Mouse (Mus musculus) heart, embryonic 11.5 days (tissue): Measurements from ENCODE around the gene Tlr12. TPM values are rescaled to one million over a fixed set of nuclear protein-coding genes. Genes with fewer than 3 reads are reported as not detected.

Experiments used
- ATAC-seq: fragments of 200-750 bp; cut with Nextera tagmentation; replicated peaks from 2 replicates; pipeline ENCODE4 v1.8.0; 2017; ENCODE audit warnings: moderate library complexity; ENCODE audit not compliant: insufficient number of reproducible peaks, low FRiP score, low TSS enrichment
- H3K27ac ChIP-seq: fragments of 300-500 bp; sonication (generic); 2 replicates; pipeline ENCODE4 v1.5.1; 2014; ENCODE audit warnings: mild to moderate bottlenecking, low read depth, low read length
- H3K27me3 ChIP-seq: fragments of 300-500 bp; sonication (generic); 2 replicates; pipeline ENCODE4 v1.6.1; 2014; ENCODE audit warnings: mild to moderate bottlenecking, low read length, mixed read lengths; ENCODE audit not compliant: control insufficient read depth, insufficient read depth
- H3K36me3 ChIP-seq: fragments of 300-500 bp; sonication (generic); 2 replicates; pipeline ENCODE4 v1.6.1; 2014; ENCODE audit warnings: mild to moderate bottlenecking, low read length, moderate library complexity, mixed read lengths; ENCODE audit not compliant: control insufficient read depth, insufficient read depth
- H3K4me1 ChIP-seq: fragments of 300-500 bp; sonication (generic); 2 replicates; pipeline ENCODE4 v1.6.1; 2014; ENCODE audit warnings: low read length; ENCODE audit not compliant: control insufficient read depth, insufficient read depth
- H3K4me2 ChIP-seq: fragments of 300-500 bp; sonication (generic); 2 replicates; pipeline ENCODE4 v1.6.1; 2014; ENCODE audit warnings: mild to moderate bottlenecking, moderate library complexity
- H3K4me3 ChIP-seq: fragments of 300-500 bp; sonication (generic); 2 replicates; pipeline ENCODE4 v1.5.1; 2014; ENCODE audit warnings: low read depth, low read length
- H3K9ac ChIP-seq: fragments of 300-500 bp; sonication (generic); 2 replicates; pipeline ENCODE4 v1.6.1; 2014; ENCODE audit warnings: mild to moderate bottlenecking, low read depth, low read length, moderate library complexity
- H3K9me3 ChIP-seq: fragments of 300-500 bp; sonication (generic); replicated peaks from 2 replicates; pipeline ENCODE4 v1.6.1; 2016; ENCODE audit warnings: low read length; ENCODE audit not compliant: control insufficient read depth
- WGBS: fragments of 180-500 bp; shearing (Covaris S2); extraction: QIAGEN DNeasy Blood & Tissue Kit; methylation state at CpG from one replicate; pipeline ENCODE4 v1.1.7; 2014; ENCODE audit not compliant: insufficient replicate concordance; 5-methylcytosine and 5-hydroxymethylcytosine counted together
- polyA plus RNA-seq: library from polyadenylated mRNA; unstranded; fragments of >200 nt; fragmentation: Nextera tagmentation; extraction: Ambion mirVana; gene quantifications from 2 replicates; pipeline ENCODE4 v1.2.1, GENCODE M21; 2014

Gene Tlr12
- polyA plus RNA-seq, 1 experiment from 2014 or later, result 0.29 TPM

GRCm38 (mm10) chr4:128652584-128653298 is 34.3 kb upstream of the Tlr12 start:
- no peaks in the 10 kb centered on the region; the same call in 1 of the 2 replicates for H3K4me1 ChIP-seq
- no peaks in the 10 kb centered on the region for H3K36me3 ChIP-seq
- H3K9me3 ChIP-seq, result no peaks in the 10 kb centered on the region
- H3K9ac ChIP-seq, result no peak overlapping the region
- peaks cover 9% of the 10 kb centered on the region; the same call in 1 of the 2 replicates for H3K27me3 ChIP-seq
- no peak overlapping the region for H3K4me3 ChIP-seq
- 23% methylated on average over 5 of the region's 5 CpGs for WGBS
- no peak for ATAC-seq
- no peak overlapping the region; the same call in 1 of the 2 replicates for H3K27ac ChIP-seq
- H3K4me2 ChIP-seq, result no peak overlapping the region

- H3K9me3 ChIP-seq, result no peaks in the 10 kb centered on the region
- no peaks in the 10 kb centered on the region for H3K36me3 ChIP-seq
- no peak overlapping the region for H3K9ac ChIP-seq
- peaks cover 7% of the 10 kb centered on the region; the same call in 1 of the 2 replicates for H3K27me3 ChIP-seq
- H3K4me2 ChIP-seq, result no peak overlapping the region
- no peak overlapping the region for H3K27ac ChIP-seq
- no peak for ATAC-seq
- H3K4me3 ChIP-seq, result no peak overlapping the region
- WGBS, result 65% methylated on average over 3 of the region's 3 CpGs
- H3K4me1 ChIP-seq, result peaks cover 6% of the 10 kb centered on the region
Measured at GRCm38 (mm10) chr4:128651530-128651929, 33.1 kb upstream of the Tlr12 start.

GRCm38 (mm10) chr4:128648567-128649255 is 30.3 kb upstream of the Tlr12 start:
- no peak overlapping the region for H3K4me3 ChIP-seq
- H3K27me3 ChIP-seq, result no peaks in the 10 kb centered on the region
- H3K4me1 ChIP-seq, result peaks cover 7% of the 10 kb centered on the region
- H3K4me2 ChIP-seq, result no peak overlapping the region
- H3K36me3 ChIP-seq, result no peaks in the 10 kb centered on the region
- no peak for ATAC-seq
- WGBS, result 60% methylated on average over 8 of the region's 8 CpGs
- H3K27ac ChIP-seq, result no peak overlapping the region
- H3K9ac ChIP-seq, result no peak overlapping the region
- H3K9me3 ChIP-seq, result no peaks in the 10 kb centered on the region

GRCm38 (mm10) chr4:128646762-128647161 is 28.3 kb upstream of the Tlr12 start:
- no peaks in the 10 kb centered on the region for H3K27me3 ChIP-seq
- H3K4me1 ChIP-seq, result peaks cover 16% of the 10 kb centered on the region
- peak overlapping the region; percentile 33; the same call in 1 of the 2 replicates for H3K4me2 ChIP-seq
- no peaks in the 10 kb centered on the region for H3K9me3 ChIP-seq
- no peak overlapping the region for H3K9ac ChIP-seq
- H3K27ac ChIP-seq, result no peak overlapping the region
- H3K4me3 ChIP-seq, result no peak overlapping the region
- WGBS, result 10% methylated on average over 7 of the region's 7 CpGs
- no peaks in the 10 kb centered on the region for H3K36me3 ChIP-seq
- ATAC-seq, result no peak

- WGBS, result 72% methylated on average over 6 of the region's 6 CpGs
- H3K9ac ChIP-seq, result no peak overlapping the region
- H3K4me2 ChIP-seq, result no peak overlapping the region
- H3K9me3 ChIP-seq, result no peaks in the 10 kb centered on the region
- H3K4me1 ChIP-seq, result peaks cover 18% of the 10 kb centered on the region
- ATAC-seq, result no peak
- no peak overlapping the region for H3K4me3 ChIP-seq
- H3K27me3 ChIP-seq, result no peaks in the 10 kb centered on the region
- no peak overlapping the region for H3K27ac ChIP-seq
- H3K36me3 ChIP-seq, result no peaks in the 10 kb centered on the region
Measured at GRCm38 (mm10) chr4:128645896-128646295, 27.5 kb upstream of the Tlr12 start.

DNA sequence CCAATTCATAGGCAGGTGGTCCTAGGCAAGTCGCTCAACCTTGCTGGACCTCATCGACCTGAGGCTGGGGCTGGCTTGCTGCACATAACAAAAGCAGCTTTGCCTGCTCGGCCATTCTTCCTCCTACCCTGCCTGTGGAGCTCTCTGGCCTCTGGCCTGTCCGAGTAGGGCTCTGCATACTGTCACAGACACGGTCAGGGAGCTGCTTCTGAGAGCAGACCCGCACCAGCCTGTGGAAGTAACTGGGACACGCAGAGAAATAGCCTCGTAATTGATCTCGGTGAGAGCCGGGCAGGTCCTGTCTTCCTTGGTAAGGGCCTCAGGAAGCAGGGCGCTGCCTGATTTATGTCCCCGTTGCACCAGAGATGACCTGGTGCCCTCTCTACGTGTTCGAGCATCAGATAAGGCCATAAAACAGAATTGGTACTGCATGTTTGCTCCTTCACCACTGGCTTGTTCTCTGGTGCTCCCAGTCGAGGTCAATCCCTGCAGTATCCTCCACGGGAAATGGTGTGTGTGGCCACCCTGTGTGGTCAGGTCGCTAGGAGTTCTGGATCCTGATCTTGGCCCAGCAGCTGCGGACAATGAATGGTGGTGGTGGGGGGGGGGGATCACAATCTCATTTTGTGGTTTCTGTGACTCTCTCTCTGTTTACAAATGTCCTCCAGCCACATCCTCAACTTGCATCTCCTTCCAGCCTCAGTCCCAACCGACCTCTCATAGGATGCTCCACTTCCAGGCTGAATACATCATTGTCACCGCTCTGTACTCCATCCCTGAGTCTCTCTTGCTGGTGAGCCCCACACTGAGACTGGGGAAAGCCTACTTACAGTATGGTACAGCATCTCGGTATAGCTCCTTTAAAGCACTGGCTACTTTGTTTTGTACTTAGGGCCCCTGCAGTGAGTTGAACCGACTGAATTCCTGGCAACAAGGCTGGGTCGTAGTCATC is 23.6 kb upstream of the Tlr12 start:
- no peaks in the 10 kb centered on the region for H3K9me3 ChIP-seq
- ATAC-seq, result no peak
- H3K36me3 ChIP-seq, result no peaks in the 10 kb centered on the region
- H3K4me1 ChIP-seq, result peaks cover 25% of the 10 kb centered on the region
- no peak overlapping the region for H3K9ac ChIP-seq
- 31% methylated on average over 23 of the region's 23 CpGs for WGBS
- H3K27me3 ChIP-seq, result no peaks in the 10 kb centered on the region
- H3K27ac ChIP-seq, result peak overlapping the region; percentile 41; the same call in 1 of the 2 replicates
- no peak overlapping the region for H3K4me3 ChIP-seq
- no peak overlapping the region for H3K4me2 ChIP-seq

DNA sequence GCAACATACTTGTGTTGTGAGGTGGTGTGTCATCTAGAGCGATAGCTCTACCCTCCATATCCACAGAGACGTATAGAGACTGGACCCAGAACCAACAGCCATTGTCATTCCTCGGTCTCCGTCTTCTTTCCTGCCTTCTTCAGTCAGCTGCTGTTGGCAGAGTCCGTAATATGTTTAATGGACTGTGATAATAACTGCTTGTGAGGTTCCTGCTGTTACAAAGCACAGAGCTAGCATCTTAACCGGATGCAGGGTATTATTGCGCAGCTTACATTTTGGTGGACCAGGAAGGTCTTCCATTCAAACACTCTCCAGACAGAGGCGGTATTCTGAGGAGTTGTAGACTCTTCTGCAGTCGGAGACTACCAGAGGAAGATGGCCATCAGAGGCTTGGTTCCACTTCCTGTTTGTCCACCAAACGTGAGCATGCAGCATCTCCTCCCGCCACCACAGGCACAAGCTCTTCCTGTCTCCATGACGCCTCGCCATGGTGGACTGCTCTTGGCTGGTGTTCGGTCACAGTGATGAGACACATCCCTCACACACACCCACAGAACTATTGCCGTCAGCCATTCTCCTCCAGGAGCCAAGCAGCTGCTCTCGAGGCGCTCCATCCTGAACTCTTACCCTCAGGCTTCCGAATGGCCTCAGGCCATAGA is 20.0 kb upstream of the Tlr12 start:
- peaks cover 26% of the 10 kb centered on the region for H3K4me1 ChIP-seq
- no peak overlapping the region for H3K4me3 ChIP-seq
- WGBS, result 82% methylated on average over 18 of the region's 18 CpGs
- no peaks in the 10 kb centered on the region for H3K9me3 ChIP-seq
- no peaks in the 10 kb centered on the region for H3K27me3 ChIP-seq
- H3K36me3 ChIP-seq, result no peaks in the 10 kb centered on the region
- no peak overlapping the region for H3K9ac ChIP-seq
- ATAC-seq, result no peak
- no peak overlapping the region for H3K4me2 ChIP-seq
- no peak overlapping the region for H3K27ac ChIP-seq

DNA sequence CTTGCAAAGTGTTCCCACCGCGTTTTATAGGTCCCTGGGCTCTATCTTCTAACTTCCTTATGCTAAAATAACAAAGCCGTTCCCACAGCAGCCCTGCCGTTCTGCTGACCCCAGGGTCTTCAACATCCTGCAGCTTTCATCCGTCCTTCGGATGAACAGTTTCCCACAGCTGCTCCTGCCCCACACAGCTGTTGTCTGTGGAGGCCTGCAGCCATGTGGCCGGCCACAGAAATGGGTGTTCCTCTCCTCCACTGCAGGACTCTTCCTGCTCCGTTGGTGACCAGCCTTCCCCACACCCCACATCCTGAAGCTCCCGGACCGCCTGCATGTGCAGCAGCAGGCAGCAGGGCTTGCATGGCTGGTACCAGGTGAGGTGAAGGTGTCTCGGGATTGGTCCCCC is 18.8 kb upstream of the Tlr12 start:
- ATAC-seq, result no peak; the same call in 1 of the 2 replicates
- no peaks in the 10 kb centered on the region for H3K27me3 ChIP-seq
- H3K36me3 ChIP-seq, result no peaks in the 10 kb centered on the region
- peaks cover 21% of the 10 kb centered on the region for H3K4me1 ChIP-seq
- no peak overlapping the region for H3K9ac ChIP-seq
- no peaks in the 10 kb centered on the region for H3K9me3 ChIP-seq
- peak overlapping the region; percentile 3; the same call in 1 of the 2 replicates for H3K27ac ChIP-seq
- WGBS, result 40% methylated on average over 11 of the region's 11 CpGs
- H3K4me3 ChIP-seq, result no peak overlapping the region
- H3K4me2 ChIP-seq, result no peak overlapping the region
